Mouse (Mus musculus) MEL (cell line): ENCODE measurements around the gene Igsf23. TPM values are rescaled to one million over a fixed set of nuclear protein-coding genes. Genes with fewer than 3 reads are reported as not detected.

Source experiments
- DNase-seq: peaks from one replicate; pipeline ENCODE4 v3.0.0; 2011; ENCODE audit warnings: low read depth, low spot score
- H3K27ac ChIP-seq: 2 replicates; pipeline ENCODE4 v1.5.1; 2012; ENCODE audit warnings: low read depth, mild to moderate bottlenecking, control low read depth, low read length, moderate library complexity; ENCODE audit not compliant: control insufficient read depth
- H3K27me3 ChIP-seq, 2 experiments: fragments of 150-350 bp in 1 of 2; sonication (generic) in 1 of 2; 2 replicates each; pipeline ENCODE4 v1.6.1; 2012; ENCODE audit warnings: low read length in 2 of 2, mild to moderate bottlenecking in 2 of 2, improper control_type of control experiment in 1 of 2, moderate library complexity in 1 of 2; ENCODE audit not compliant: insufficient read depth in 2 of 2, control insufficient read depth in 1 of 2
- H3K36me3 ChIP-seq, 2 experiments: 2 replicates each; pipeline ENCODE4 v1.6.1; 2012 to 2014; ENCODE audit warnings: low read length in 2 of 2, improper control_type of control experiment in 1 of 2, inconsistent platforms in 1 of 2, mild to moderate bottlenecking in 1 of 2; ENCODE audit not compliant: insufficient read depth in 2 of 2, control insufficient read depth in 1 of 2
- H3K4me1 ChIP-seq, 2 experiments: fragments of 150-350 bp in 1 of 2; sonication (generic) in 1 of 2; 2 replicates each; pipeline ENCODE4 v1.6.1; 2012; ENCODE audit warnings: low read length in 2 of 2, improper control_type of control experiment in 1 of 2, mild to moderate bottlenecking in 1 of 2; ENCODE audit not compliant: insufficient read depth in 2 of 2, control insufficient read depth in 1 of 2
- H3K4me3 ChIP-seq, 2 experiments: fragments of 150-350 bp in 1 of 2; sonication (generic) in 1 of 2; 2 replicates each; pipeline ENCODE4 v1.5.1; 2012; ENCODE audit warnings: low read depth in 2 of 2, low read length in 2 of 2, mild to moderate bottlenecking in 2 of 2, moderate library complexity in 2 of 2, control low read depth in 1 of 2, improper control_type of control experiment in 1 of 2; ENCODE audit not compliant: control insufficient read depth in 1 of 2, insufficient read depth in 1 of 2
- H3K79me2 ChIP-seq: 2 replicates; pipeline ENCODE4 v1.6.1; 2012; ENCODE audit warnings: mild to moderate bottlenecking, low read length, moderate library complexity; ENCODE audit not compliant: control insufficient read depth, poor library complexity, insufficient read depth
- H3K9ac ChIP-seq: 2 replicates; pipeline ENCODE4 v1.6.1; 2012; ENCODE audit warnings: low read depth, mild to moderate bottlenecking, control low read depth, low read length, moderate library complexity; ENCODE audit not compliant: control insufficient read depth, poor library complexity, severe bottlenecking
- H3K9me3 ChIP-seq: fragments of 150-350 bp; sonication (generic); replicated peaks from 2 replicates; pipeline ENCODE4 v1.6.1; 2012; ENCODE audit warnings: mild to moderate bottlenecking, low read length, improper control_type of control experiment, moderate library complexity; ENCODE audit not compliant: insufficient read depth
- CHD1 ChIP-seq: IDR thresholded peaks from 2 replicates; pipeline ENCODE4 v1.6.1; 2012; ENCODE audit warnings: low read depth, mild to moderate bottlenecking, inconsistent platforms, low read length, improper control_type of control experiment
- CTCF ChIP-seq, 3 experiments: IDR thresholded peaks in 2 of 3; conservative IDR thresholded peaks in 1 of 3; 2 replicates each; pipeline ENCODE4 v1.5.1; 2011 to 2012; ENCODE audit warnings: low read length in 3 of 3, low read depth in 2 of 3, mild to moderate bottlenecking in 2 of 3, improper control_type of control experiment in 1 of 3, inconsistent platforms in 1 of 3, mixed read lengths in 1 of 3, moderate library complexity in 1 of 3; ENCODE audit not compliant: control insufficient read depth in 1 of 3, insufficient read depth in 1 of 3, poor library complexity in 1 of 3, severe bottlenecking in 1 of 3
- E2F4 ChIP-seq: IDR thresholded peaks from 2 replicates; pipeline ENCODE4 v1.6.1; 2011; ENCODE audit warnings: low read depth, low read length, improper control_type of control experiment, borderline replicate concordance
- GABPA ChIP-seq: IDR thresholded peaks from 2 replicates; pipeline ENCODE4 v1.6.1; 2012; ENCODE audit warnings: low read depth, mild to moderate bottlenecking, inconsistent platforms, low read length, improper control_type of control experiment, moderate library complexity
- GATA1 ChIP-seq: IDR thresholded peaks from 2 replicates; pipeline ENCODE4 v1.6.1; 2011; ENCODE audit warnings: low read depth, low read length, improper control_type of control experiment
- HCFC1 ChIP-seq: IDR thresholded peaks from 2 replicates; pipeline ENCODE4 v1.6.1; 2012; ENCODE audit warnings: low read depth, mild to moderate bottlenecking, inconsistent platforms, low read length, improper control_type of control experiment, moderate library complexity
- JUND ChIP-seq: IDR thresholded peaks from 2 replicates; pipeline ENCODE4 v1.6.1; 2011; ENCODE audit warnings: low read depth, mild to moderate bottlenecking, improper control_type of control experiment, low read length
- KAT2A ChIP-seq: conservative IDR thresholded peaks from 2 replicates; pipeline ENCODE4 v1.6.1; 2012; ENCODE audit warnings: low read depth, low read length, improper control_type of control experiment, inconsistent platforms
- MAFK ChIP-seq: IDR thresholded peaks from 2 replicates; pipeline ENCODE4 v1.6.1; 2011; ENCODE audit warnings: low read depth, mild to moderate bottlenecking, low read length, improper control_type of control experiment, borderline replicate concordance
- MAX ChIP-seq: IDR thresholded peaks from 2 replicates; pipeline ENCODE4 v1.6.1; 2011; ENCODE audit warnings: low read length, improper control_type of control experiment
- MAZ ChIP-seq: IDR thresholded peaks from 2 replicates; pipeline ENCODE4 v1.6.1; 2012; ENCODE audit warnings: low read depth, mild to moderate bottlenecking, inconsistent platforms, low read length, improper control_type of control experiment
- MYC ChIP-seq: IDR thresholded peaks from 2 replicates; pipeline ENCODE4 v1.6.1; 2011; ENCODE audit warnings: low read depth, mild to moderate bottlenecking, low read length, improper control_type of control experiment, moderate library complexity
- NELFE ChIP-seq: IDR thresholded peaks from 2 replicates; pipeline ENCODE4 v1.6.1; 2011; ENCODE audit warnings: low read depth, low read length, improper control_type of control experiment
- NRF1 ChIP-seq: IDR thresholded peaks from 2 replicates; pipeline ENCODE4 v1.6.1; 2014; ENCODE audit warnings: low read depth, mild to moderate bottlenecking, inconsistent platforms, low read length, improper control_type of control experiment, moderate library complexity; ENCODE audit not compliant: poor library complexity, insufficient read depth, severe bottlenecking
- POLR2AphosphoS2 ChIP-seq: IDR thresholded peaks from 2 replicates; pipeline ENCODE4 v1.6.1; 2011; ENCODE audit warnings: low read length, improper control_type of control experiment
- POLR2AphosphoS5 ChIP-seq: IDR thresholded peaks from 2 replicates; pipeline ENCODE4 v1.6.1; 2012; ENCODE audit warnings: low read depth, borderline replicate concordance, mild to moderate bottlenecking, inconsistent platforms, low read length, moderate library complexity, mixed read lengths
- RAD21 ChIP-seq: IDR thresholded peaks from 2 replicates; pipeline ENCODE4 v1.6.1; 2011; ENCODE audit warnings: mild to moderate bottlenecking, low read depth, low read length, improper control_type of control experiment
- RCOR1 ChIP-seq: IDR thresholded peaks from 2 replicates; pipeline ENCODE4 v1.6.1; 2012; ENCODE audit warnings: low read depth, mild to moderate bottlenecking, inconsistent platforms, low read length, improper control_type of control experiment
- SMC3 ChIP-seq: IDR thresholded peaks from 2 replicates; pipeline ENCODE4 v1.6.1; 2011; ENCODE audit warnings: low read depth, low read length, improper control_type of control experiment
- TAL1 ChIP-seq: IDR thresholded peaks from 2 replicates; pipeline ENCODE4 v1.6.1; 2012; ENCODE audit warnings: mild to moderate bottlenecking, inconsistent platforms, low read length, moderate library complexity, mixed read lengths
- TBP ChIP-seq: IDR thresholded peaks from 2 replicates; pipeline ENCODE4 v1.8.0; 2011; ENCODE audit warnings: low read depth, low read length, improper control_type of control experiment
- TCF12 ChIP-seq: IDR thresholded peaks from 2 replicates; pipeline ENCODE4 v1.6.1; 2014; ENCODE audit warnings: low read depth, mild to moderate bottlenecking, inconsistent platforms, low read length, improper control_type of control experiment, moderate library complexity
- UBTF ChIP-seq: IDR thresholded peaks from 2 replicates; pipeline ENCODE4 v1.6.1; 2012; ENCODE audit warnings: low read depth, mild to moderate bottlenecking, inconsistent platforms, low read length, improper control_type of control experiment, moderate library complexity, borderline replicate concordance; ENCODE audit not compliant: insufficient read depth
- USF2 ChIP-seq, 2 experiments: IDR thresholded peaks; 2 replicates each; pipeline ENCODE4 v1.6.1; 2011 to 2012; ENCODE audit warnings: improper control_type of control experiment in 2 of 2, low read length in 2 of 2, borderline replicate concordance in 1 of 2, inconsistent platforms in 1 of 2, low read depth in 1 of 2, mild to moderate bottlenecking in 1 of 2; ENCODE audit not compliant: insufficient read depth in 1 of 2
- ZC3H11A ChIP-seq: IDR thresholded peaks from 2 replicates; pipeline ENCODE4 v1.6.1; 2012; ENCODE audit warnings: low read depth, mild to moderate bottlenecking, inconsistent platforms, low read length, improper control_type of control experiment
- ZNF384 ChIP-seq: IDR thresholded peaks from 2 replicates; pipeline ENCODE4 v1.6.1; 2012; ENCODE audit warnings: low read depth, mild to moderate bottlenecking, inconsistent platforms, low read length, improper control_type of control experiment
- polyA plus RNA-seq, 2 experiments: library from polyadenylated mRNA; stranded (reverse) in 1 of 2; unstranded in 1 of 2; fragments of >175 nt in 1 of 2; fragments of >200 nt in 1 of 2; gene quantifications; 2 replicates each; pipeline versions ENCODE4 v1.2.1 to v1.2.4; 2012; ENCODE audit warnings: low replicate concordance in 2 of 2, low read depth in 1 of 2; ENCODE audit not compliant: insufficient read length in 2 of 2, insufficient read depth in 1 of 2, missing spikeins in 1 of 2
- total RNA-seq: library from RNA; depleted of rRNA; stranded (reverse); fragments of 300-350 nt; gene quantifications from 2 replicates; pipeline ENCODE4 v1.2.3, GENCODE M21; 2012

Gene Igsf23
- total and polyA plus RNA-seq, 3 experiments = 0.08 to 0.35 TPM; not detected in 1

- no peaks in the 10 kb centered on the region for H3K36me3 ChIP-seq
- no peak overlapping the region for H3K9ac ChIP-seq
- no peak overlapping the region for H3K4me3 ChIP-seq
- no peaks in the 10 kb centered on the region for H3K9me3 ChIP-seq
- DNase-seq = no peak
- TF ChIP-seq SMC3 = no peak
- TF ChIP-seq NRF1 = no peak
- TF ChIP-seq MYC = no peak
- TF ChIP-seq RCOR1 = no peak
- TF ChIP-seq POLR2AphosphoS2 = no peak
- no peak for TF ChIP-seq CHD1
- no peak for TF ChIP-seq UBTF
- TF ChIP-seq USF2 (IDR thresholded peaks at IDR 0.05; ENCODE audit: borderline replicate concordance in 1 of 2, insufficient read depth in 1 of 2, low read depth in 1 of 2, low read length in 2 of 2) = no peak
- no peak for TF ChIP-seq KAT2A
- TF ChIP-seq NELFE = no peak
- no peak for TF ChIP-seq RAD21
- TF ChIP-seq ZC3H11A = no peak
- TF ChIP-seq CTCF (IDR thresholded peaks at IDR 0.05 in 2 of 3, conservative IDR thresholded peaks at IDR 0.05 in 1 of 3; ENCODE audit: control insufficient read depth in 1 of 3, insufficient read depth in 1 of 3, low read depth in 2 of 3, low read length in 3 of 3, poor library complexity in 1 of 3, severe bottlenecking in 1 of 3) = no peak
- no peak for TF ChIP-seq MAX
- TF ChIP-seq JUND = no peak
- no peak for TF ChIP-seq TBP
- no peak for TF ChIP-seq E2F4
- TF ChIP-seq TAL1 = no peak
- TF ChIP-seq POLR2AphosphoS5 = no peak
- TF ChIP-seq GATA1 = no peak
- H3K79me2 ChIP-seq = no peaks in the 10 kb centered on the region
- no peaks in the 10 kb centered on the region; a peak in 1 of 4 replicates for H3K4me1 ChIP-seq
- no peak overlapping the region for H3K27ac ChIP-seq
- H3K27me3 ChIP-seq = peaks cover 3 to 8% of the 10 kb centered on the region in 2 experiments
These were observed 26.8 kb downstream of the Igsf23 start for GRCm38 (mm10) chr7:19923797-19924196.

GRCm38 (mm10) chr7:19923354-19923753, 27.2 kb downstream of the Igsf23 start:
- Histone ChIP-seq H3K79me2 (no peaks in the 10 kb centered on the region), H3K4me1 (no peaks in the 10 kb centered on the region; a peak in 1 of 4 replicates), H3K36me3 (no peaks in the 10 kb centered on the region), H3K4me3 (no peak overlapping the region), H3K9me3 (no peaks in the 10 kb centered on the region), H3K27me3 (peaks cover 3 to 8% of the 10 kb centered on the region in 2 experiments), H3K27ac (no peak overlapping the region), H3K9ac (no peak overlapping the region)
- DNase-seq = no peak
- TF ChIP-seq MAFK = no peak
- no peak for TF ChIP-seq GABPA
- no peak for TF ChIP-seq E2F4
- TF ChIP-seq ZNF384 = no peak
- TF ChIP-seq TCF12 = no peak
- no peak for TF ChIP-seq USF2 (IDR thresholded peaks at IDR 0.05; ENCODE audit: borderline replicate concordance in 1 of 2, insufficient read depth in 1 of 2, low read depth in 1 of 2, low read length in 2 of 2)
- no peak for TF ChIP-seq SMC3
- no peak for TF ChIP-seq HCFC1
- TF ChIP-seq NELFE = no peak
- no peak for TF ChIP-seq NRF1
- no peak for TF ChIP-seq MAZ
